ENCODE assay signal across 7 mouse cellular contexts in genomic region chr11:49242944-49243626, GRCm38 (mm10). TPM values are rescaled to one million over a fixed set of nuclear protein-coding genes. Genes with fewer than 3 reads are reported as not detected.
DNase-seq lines count a peak whose midpoint lies in the region; ATAC-seq and TF ChIP-seq lines count a peak whose summit lies in the region.

No protein-coding gene starts in this region.

- TF ChIP-seq POLR2A in testis, adult 2 months (IDR thresholded peaks at IDR 0.05; ENCODE audit: control insufficient read depth, low read depth, low read length), result no peak
- no peak for TF ChIP-seq POLR2A in small intestine, adult 2 months (IDR thresholded peaks at IDR 0.05; ENCODE audit: low read depth, low read length)

- peak overlapping the region; percentile 64 for H3K9ac ChIP-seq in limb, embryonic 13.5 days

- ATAC-seq in erythroblast, adult 5-6 weeks (replicated peaks; ENCODE audit: low FRiP score, poor library complexity, severe bottlenecking), result peak; percentile 14
- ATAC-seq in limb, embryonic 13.5 days (ENCODE audit: low FRiP score, low read depth), result peak; percentile 4

- H3K4me2 ChIP-seq in limb, embryonic 13.5 days (replicated peaks), result peak overlapping the region; percentile 70

- H3K4me3 ChIP-seq in testis, adult 2 months (ENCODE audit: control insufficient read depth, low read depth, low read length), result peak overlapping the region; percentile 98
- H3K4me3 ChIP-seq in limb, embryonic 13.5 days, result peak overlapping the region; percentile 54
- H3K4me3 ChIP-seq in small intestine, adult 2 months (ENCODE audit: low read depth, low read length), result peak overlapping the region; percentile 70; the same call in 1 of the 2 replicates

- no peak for TF ChIP-seq CTCF in testis, adult 2 months (IDR thresholded peaks at IDR 0.05; ENCODE audit: control insufficient read depth, insufficient read depth, insufficient replicate concordance, low read depth, low read length)
- TF ChIP-seq CTCF in small intestine, adult 2 months (IDR thresholded peaks at IDR 0.05; ENCODE audit: extremely low read depth, insufficient read length, insufficient replicate concordance, low read depth, low read length), result no peak

- DNase-seq in testis, postnatal 10 days (ENCODE audit: low spot score), result no peak
- no peak for DNase-seq in frontal cortex, postnatal 25 days (ENCODE audit: low spot score in 2 of 2)
- DNase-seq in gastrocnemius, adult 8-10 months (ENCODE audit: low spot score in 2 of 2), result no peak

- 20% methylated on average over 11 of the region's 11 CpGs for WGBS in limb, embryonic 13.5 days
- WGBS in small intestine, adult 2 months, result 23% methylated on average over 11 of the region's 11 CpGs

- no peaks in the 10 kb centered on the region for H3K9me3 ChIP-seq in limb, embryonic 13.5 days

- peak overlapping the region; percentile 82 for H3K27ac ChIP-seq in testis, adult 2 months (ENCODE audit: control insufficient read depth, insufficient read depth, low read depth, low read length)
- peak overlapping the region; percentile 91 for H3K27ac ChIP-seq in limb, embryonic 13.5 days
- peak overlapping the region; percentile 72 for H3K27ac ChIP-seq in small intestine, adult 2 months (ENCODE audit: insufficient read depth, low read depth, low read length)

- no peaks in the 10 kb centered on the region for H3K27me3 ChIP-seq in testis, adult 2 months (ENCODE audit: control insufficient read depth, insufficient read depth, low read length)
- no peaks in the 10 kb centered on the region for H3K27me3 ChIP-seq in limb, embryonic 13.5 days
- H3K27me3 ChIP-seq in small intestine, adult 2 months (ENCODE audit: control insufficient read depth, insufficient read depth, low read length), result no peaks in the 10 kb centered on the region

- H3K36me3 ChIP-seq in testis, adult 2 months (ENCODE audit: control insufficient read depth, insufficient read depth, low read length), result no peaks in the 10 kb centered on the region
- no peaks in the 10 kb centered on the region for H3K36me3 ChIP-seq in limb, embryonic 13.5 days
- H3K36me3 ChIP-seq in small intestine, adult 2 months (ENCODE audit: control insufficient read depth, insufficient read depth, low read length), result no peaks in the 10 kb centered on the region

- peaks cover 11% of the 10 kb centered on the region for H3K4me1 ChIP-seq in testis, adult 2 months (ENCODE audit: control insufficient read depth, insufficient read depth, low read length)
- peaks cover 28% of the 10 kb centered on the region for H3K4me1 ChIP-seq in limb, embryonic 13.5 days
- peaks cover 17% of the 10 kb centered on the region; the same call in 1 of the 2 replicates for H3K4me1 ChIP-seq in small intestine, adult 2 months (ENCODE audit: control insufficient read depth, insufficient read depth, insufficient read length, low read length)

RNA-seq across cellular contexts. Expression of gene Mgat1, which starts 0.9 kb away (rescaled TPM):
- 13.9 and 16.0 TPM in 2 replicates for polyA plus RNA-seq in testis, adult 2 months (2012; rRNA removed)
- total RNA-seq in erythroblast, adult 5-6 weeks (2015; ENCODE audit: low replicate concordance), result 9.0 and 10.2 TPM in 2 replicates
- total RNA-seq in erythroblast, adult 5-6 weeks (2017; ENCODE audit: low replicate concordance), result 11.4 and 17.0 TPM in 2 replicates
- 56.3 and 60.7 TPM in 2 replicates for polyA plus RNA-seq in limb, embryonic 13.5 days (2015; fragmentation: Nextera tagmentation; extraction: Ambion mirVana)
- polyA plus RNA-seq in small intestine, adult 2 months (2012; rRNA removed), result 97.4 and 231 TPM in 2 replicates
- total RNA-seq in gastrocnemius, adult 8-10 months (2022), result 10 to 100 TPM; 39.4 to 56.8 (median 48.4) TPM

RNA-seq across cellular contexts. Expression of gene Olfr1393, which starts 35.0 kb away (rescaled TPM):
- 4.6 and 4.7 TPM in 2 replicates for polyA plus RNA-seq in testis, adult 2 months (2012; rRNA removed)
- total RNA-seq in erythroblast, adult 5-6 weeks (2015; ENCODE audit: low replicate concordance), result not detected in 2 replicates
- not detected in 2 replicates for total RNA-seq in erythroblast, adult 5-6 weeks (2017; ENCODE audit: low replicate concordance)
- not detected in 2 replicates for polyA plus RNA-seq in limb, embryonic 13.5 days (2015; fragmentation: Nextera tagmentation; extraction: Ambion mirVana)
- polyA plus RNA-seq in small intestine, adult 2 months (2012; rRNA removed), result 0.10 and 0.42 TPM in 2 replicates
- total RNA-seq in gastrocnemius, adult 8-10 months (2022), result not detected

RNA-seq across cellular contexts. Expression of gene Zfp62, which starts 40.0 kb away (rescaled TPM):
- 4.7 and 5.4 TPM in 2 replicates for polyA plus RNA-seq in testis, adult 2 months (2012; rRNA removed)
- total RNA-seq in erythroblast, adult 5-6 weeks (2015; ENCODE audit: low replicate concordance), result 18.6 and 25.4 TPM in 2 replicates
- 14.8 and 28.9 TPM in 2 replicates for total RNA-seq in erythroblast, adult 5-6 weeks (2017; ENCODE audit: low replicate concordance)
- polyA plus RNA-seq in limb, embryonic 13.5 days (2015; fragmentation: Nextera tagmentation; extraction: Ambion mirVana), result 44.5 and 48.8 TPM in 2 replicates
- polyA plus RNA-seq in small intestine, adult 2 months (2012; rRNA removed), result 0.38 and 0.42 TPM in 2 replicates
- total RNA-seq in gastrocnemius, adult 8-10 months (2022), result 10 to 100 TPM; 24.4 to 29.9 (median 26.0) TPM

RNA-seq across cellular contexts. Expression of gene Olfr1392, which starts 42.0 kb away (rescaled TPM):
- 2.2 and 2.8 TPM in 2 replicates for polyA plus RNA-seq in testis, adult 2 months (2012; rRNA removed)
- not detected in 2 replicates for total RNA-seq in erythroblast, adult 5-6 weeks (2015; ENCODE audit: low replicate concordance)
- total RNA-seq in erythroblast, adult 5-6 weeks (2017; ENCODE audit: low replicate concordance), result not detected in 2 replicates
- 0.06 TPM in 1 of 2 replicates, not detected in the other for polyA plus RNA-seq in limb, embryonic 13.5 days (2015; fragmentation: Nextera tagmentation; extraction: Ambion mirVana)
- polyA plus RNA-seq in small intestine, adult 2 months (2012; rRNA removed), result 0.11 and 0.13 TPM in 2 replicates
- not detected for total RNA-seq in gastrocnemius, adult 8-10 months (2022)

RNA-seq across cellular contexts. Expression of gene Btnl9, which starts 56.1 kb away (rescaled TPM):
- polyA plus RNA-seq in testis, adult 2 months (2012; rRNA removed), result 0.04 TPM in 2 replicates
- total RNA-seq in erythroblast, adult 5-6 weeks (2015; ENCODE audit: low replicate concordance), result 0.84 and 2.3 TPM in 2 replicates
- 3.1 and 5.7 TPM in 2 replicates for total RNA-seq in erythroblast, adult 5-6 weeks (2017; ENCODE audit: low replicate concordance)
- 1.0 and 1.5 TPM in 2 replicates for polyA plus RNA-seq in limb, embryonic 13.5 days (2015; fragmentation: Nextera tagmentation; extraction: Ambion mirVana)
- polyA plus RNA-seq in small intestine, adult 2 months (2012; rRNA removed), result 0.53 and 1.2 TPM in 2 replicates
- 1 to 10 TPM in 3 of 4 experiments, under 1 TPM in 1; 0.96 to 2.6 (median 2.0) TPM for total RNA-seq in gastrocnemius, adult 8-10 months (2022)
